Mouse (Mus musculus) liver, embryonic 11.5 days (tissue): ENCODE data around the gene 1810024B03Rik. TPM values are rescaled to one million over a fixed set of nuclear protein-coding genes. Genes with fewer than 3 reads are reported as not detected.

Experiments used
- ATAC-seq: fragments of 200-750 bp; cut with Nextera tagmentation; replicated peaks from 2 replicates; pipeline ENCODE4 v1.8.0; 2017; ENCODE audit warnings: moderate number of reproducible peaks, mild to moderate bottlenecking, moderate TSS enrichment, moderate library complexity; ENCODE audit not compliant: low FRiP score
- DNase-seq: peaks from one replicate; pipeline ENCODE4 v3.0.0-alpha.2; 2017; ENCODE audit warnings: low spot score
- H3K27ac ChIP-seq: fragments of 300-500 bp; sonication (generic); 2 replicates; pipeline ENCODE4 v1.5.1; 2014; ENCODE audit warnings: mild to moderate bottlenecking, low read depth, low read length, control low read depth
- H3K27me3 ChIP-seq: fragments of 300-500 bp; sonication (generic); replicated peaks from 2 replicates; pipeline ENCODE4 v1.6.1; 2014; ENCODE audit warnings: low read length, mixed read lengths; ENCODE audit not compliant: control insufficient read depth, insufficient read depth
- H3K36me3 ChIP-seq: fragments of 300-500 bp; sonication (generic); 2 replicates; pipeline ENCODE4 v1.6.1; 2014; ENCODE audit warnings: mild to moderate bottlenecking, low read length, moderate library complexity, mixed read lengths; ENCODE audit not compliant: control insufficient read depth, insufficient read depth
- H3K4me1 ChIP-seq: fragments of 300-500 bp; sonication (generic); replicated peaks from 2 replicates; pipeline ENCODE4 v1.6.1; 2014; ENCODE audit warnings: low read length, mixed read lengths; ENCODE audit not compliant: control insufficient read depth, insufficient read depth
- H3K4me2 ChIP-seq: fragments of 300-500 bp; sonication (generic); 2 replicates; pipeline ENCODE4 v1.6.1; 2014; ENCODE audit warnings: mild to moderate bottlenecking, control low read depth, moderate library complexity
- H3K4me3 ChIP-seq: fragments of 300-500 bp; sonication (generic); 2 replicates; pipeline ENCODE4 v1.5.1; 2014; ENCODE audit warnings: low read depth, low read length, control low read depth
- H3K9ac ChIP-seq: fragments of 300-500 bp; sonication (generic); 2 replicates; pipeline ENCODE4 v1.6.1; 2014; ENCODE audit warnings: low read depth, low read length, control low read depth
- H3K9me3 ChIP-seq: fragments of 300-500 bp; sonication (generic); 2 replicates; pipeline ENCODE4 v1.6.1; 2016; ENCODE audit warnings: low read length, inconsistent platforms, mixed read lengths; ENCODE audit not compliant: control insufficient read depth
- WGBS: fragments of 180-500 bp; shearing (Covaris S2); extraction: QIAGEN DNeasy Blood & Tissue Kit; methylation state at CpG from one replicate; pipeline ENCODE4 v1.1.7; 2014; 5-methylcytosine and 5-hydroxymethylcytosine counted together
- polyA plus RNA-seq: library from polyadenylated mRNA; unstranded; fragments of >200 nt; fragmentation: Nextera tagmentation; extraction: Ambion mirVana; gene quantifications from 2 replicates; pipeline ENCODE4 v1.2.1, GENCODE M21; 2014

1810024B03Rik gene
- polyA plus RNA-seq, 1 experiment from 2014 or later = 2.4 TPM

DNA sequence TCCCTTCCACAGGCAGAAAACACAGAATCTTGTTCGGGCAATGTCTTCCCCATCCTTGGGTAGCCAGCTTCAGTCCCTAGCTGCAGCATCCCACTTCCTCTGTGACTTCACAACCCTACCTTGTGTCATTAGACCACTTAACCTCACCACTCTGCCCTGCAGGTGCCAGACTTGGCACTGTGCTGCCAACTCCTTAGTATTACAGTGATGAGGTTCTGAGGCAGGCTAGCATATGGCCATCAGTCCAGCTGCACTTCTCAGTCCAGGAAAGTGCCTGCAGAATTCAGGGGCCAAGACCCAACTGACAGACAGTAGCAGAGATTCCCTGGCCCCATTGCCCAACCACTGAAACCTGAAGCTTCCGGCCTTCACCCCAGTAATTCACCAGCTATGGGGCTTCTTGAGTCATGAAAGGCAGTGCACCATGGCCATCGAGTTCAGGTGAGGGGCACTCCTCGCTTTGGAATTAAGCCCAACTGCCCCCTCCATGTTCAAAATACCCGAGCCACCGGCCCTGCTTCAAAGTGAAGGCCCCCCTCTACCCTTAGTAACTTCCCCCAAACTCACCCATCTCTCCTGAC is 65.4 kb downstream of the 1810024B03Rik start:
- Histone ChIP-seq H3K4me3 (peak overlapping the region; percentile 74), H3K36me3 (peaks cover 26% of the 10 kb centered on the region), H3K4me2 (peak overlapping the region; percentile 97), H3K27me3 (no peaks in the 10 kb centered on the region), H3K9me3 (peaks cover 3% of the 10 kb centered on the region; the same call in 1 of the 2 replicates), H3K4me1 (peaks cover 28% of the 10 kb centered on the region), H3K27ac (peak overlapping the region; percentile 73), H3K9ac (peak overlapping the region; percentile 84)
- ATAC-seq (no peak), DNase-seq (no peak)
- WGBS = 9% methylated on average over 6 of the region's 6 CpGs

DNA sequence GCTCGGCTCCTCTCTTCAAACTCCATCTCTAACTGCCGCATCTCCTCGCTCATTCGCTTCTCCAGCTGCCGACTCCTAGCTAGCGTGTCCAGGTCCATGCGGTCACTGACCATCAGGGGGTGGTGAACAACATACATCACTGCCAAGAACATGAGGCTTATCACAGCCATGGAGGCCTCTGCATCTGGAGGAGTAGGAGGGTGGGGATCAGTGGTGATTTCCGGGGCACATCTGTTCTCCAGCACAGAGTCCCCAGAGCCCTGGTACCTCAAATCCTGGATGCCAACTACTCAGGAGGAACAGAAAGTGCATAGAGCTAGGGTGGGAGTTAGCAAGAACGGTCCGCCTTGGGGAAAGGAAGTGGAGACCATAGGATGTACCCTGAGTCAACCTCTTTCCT is 66.0 kb downstream of the 1810024B03Rik start:
- 73% methylated on average over 10 of the region's 10 CpGs for WGBS
- Histone ChIP-seq H3K27me3 (no peaks in the 10 kb centered on the region), H3K4me1 (peaks cover 32% of the 10 kb centered on the region), H3K4me3 (peak overlapping the region; percentile 74), H3K4me2 (peak overlapping the region; percentile 97), H3K9ac (peak overlapping the region; percentile 84; the same call in 1 of the 2 replicates), H3K27ac (no peak overlapping the region; the same call in 1 of the 2 replicates), H3K9me3 (peaks cover 3% of the 10 kb centered on the region; the same call in 1 of the 2 replicates), H3K36me3 (peaks cover 26% of the 10 kb centered on the region)
- no peak; the same call in 1 of the 2 replicates for ATAC-seq
- DNase-seq = no peak

DNA sequence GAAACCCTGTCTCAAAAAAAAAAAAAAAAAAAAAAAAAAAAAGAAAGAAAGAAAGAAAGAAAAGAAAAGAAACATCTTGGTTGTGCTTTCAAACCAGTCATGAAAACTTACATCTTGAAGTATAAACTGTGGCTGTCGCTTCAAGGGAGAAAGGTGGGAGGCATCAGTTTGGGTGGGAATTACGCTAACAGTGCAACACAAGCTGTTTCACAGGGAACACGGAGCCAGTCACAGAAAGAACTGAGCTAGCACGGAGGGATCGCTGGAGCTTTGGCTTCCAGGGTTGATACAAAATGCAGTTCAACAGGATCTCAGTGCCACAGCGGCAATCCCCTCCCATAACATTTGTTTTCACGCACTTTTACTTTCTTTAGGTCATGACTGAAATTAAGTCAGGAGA is 68.1 kb downstream of the 1810024B03Rik start:
- Histone ChIP-seq H3K4me3 (no peak overlapping the region), H3K9ac (no peak overlapping the region), H3K4me2 (no peak overlapping the region), H3K36me3 (peaks cover 26% of the 10 kb centered on the region), H3K9me3 (peaks cover 3% of the 10 kb centered on the region; the same call in 1 of the 2 replicates), H3K4me1 (peaks cover 29% of the 10 kb centered on the region), H3K27me3 (no peaks in the 10 kb centered on the region), H3K27ac (no peak overlapping the region)
- WGBS = 93% methylated on average over 7 of the region's 7 CpGs
- ATAC-seq (no peak), DNase-seq (no peak)

DNA sequence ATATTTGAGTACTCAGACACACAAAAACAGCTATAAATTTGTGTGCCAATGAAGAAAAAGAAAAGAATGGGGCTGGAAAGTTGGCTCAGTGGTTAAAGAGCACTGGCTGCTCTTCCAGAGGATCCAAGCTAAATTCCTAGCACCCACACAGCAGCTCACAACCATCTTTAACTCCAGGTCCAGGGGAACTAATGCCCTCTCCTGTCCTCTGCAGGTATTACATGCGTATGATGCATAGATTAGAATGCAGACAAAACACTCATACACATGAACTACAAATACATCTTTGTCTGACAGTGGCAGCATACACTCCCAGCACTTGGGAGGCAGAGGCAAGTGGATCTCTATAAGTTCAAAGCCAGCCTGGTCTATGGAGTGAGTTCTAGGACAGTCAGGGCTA is 68.5 kb downstream of the 1810024B03Rik start:
- peaks cover 26% of the 10 kb centered on the region for H3K36me3 ChIP-seq
- H3K4me3 ChIP-seq = no peak overlapping the region
- DNase-seq (no peak), ATAC-seq (no peak)
- no peaks in the 10 kb centered on the region for H3K27me3 ChIP-seq
- H3K4me1 ChIP-seq = peaks cover 31% of the 10 kb centered on the region
- no peak overlapping the region for H3K27ac ChIP-seq
- 97% methylated on average over 1 of the region's 1 CpGs for WGBS
- no peak overlapping the region for H3K9ac ChIP-seq
- no peak overlapping the region for H3K4me2 ChIP-seq
- peaks cover 3% of the 10 kb centered on the region; the same call in 1 of the 2 replicates for H3K9me3 ChIP-seq

DNA sequence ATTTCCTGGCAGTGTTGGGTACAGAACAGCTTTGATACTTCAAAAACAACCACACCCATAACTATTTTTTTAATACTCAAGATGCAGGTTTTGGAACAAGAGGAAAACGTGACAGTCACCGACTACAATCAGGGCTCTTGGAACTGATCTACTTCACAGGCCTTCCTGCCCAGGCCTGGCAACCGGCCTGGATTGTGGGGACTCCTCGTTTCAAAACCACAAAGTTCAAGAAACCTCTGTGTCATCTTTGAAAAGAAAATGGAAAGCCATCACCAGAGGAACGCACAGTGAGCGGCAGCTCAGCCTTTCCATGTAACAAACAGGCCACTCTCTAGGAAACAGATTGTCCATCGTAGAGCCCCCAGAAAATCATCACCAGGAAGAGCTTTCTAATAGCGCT is 69.0 kb downstream of the 1810024B03Rik start:
- H3K4me1 ChIP-seq = peaks cover 33% of the 10 kb centered on the region
- WGBS = 89% methylated on average over 8 of the region's 8 CpGs
- H3K27me3 ChIP-seq = no peaks in the 10 kb centered on the region
- H3K4me2 ChIP-seq = no peak overlapping the region
- DNase-seq = no peak
- no peak overlapping the region for H3K4me3 ChIP-seq
- no peak for ATAC-seq
- H3K9me3 ChIP-seq = peaks cover 3% of the 10 kb centered on the region; the same call in 1 of the 2 replicates
- H3K36me3 ChIP-seq = peaks cover 26% of the 10 kb centered on the region
- H3K27ac ChIP-seq = no peak overlapping the region
- no peak overlapping the region for H3K9ac ChIP-seq

DNA sequence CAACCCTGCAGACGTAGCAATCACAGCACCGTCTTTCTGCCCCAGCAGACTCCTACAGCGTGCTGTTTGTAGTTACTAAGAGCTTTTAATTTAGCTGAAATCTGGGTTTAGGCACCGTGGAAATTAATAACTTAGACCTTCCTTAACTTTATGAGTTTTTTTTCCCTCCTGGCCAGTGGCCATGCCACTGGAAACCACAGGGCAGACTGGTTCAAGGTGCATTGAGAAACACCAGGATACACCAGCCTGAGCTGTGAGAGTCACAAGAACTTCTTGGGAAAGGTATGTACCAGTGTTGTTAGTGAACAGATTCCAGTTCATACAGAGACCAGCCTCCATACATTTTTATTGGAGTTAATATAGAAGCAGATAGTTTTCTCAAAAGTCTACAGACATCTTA is 69.6 kb downstream of the 1810024B03Rik start:
- Histone ChIP-seq H3K9me3 (peaks cover 3% of the 10 kb centered on the region; the same call in 1 of the 2 replicates), H3K4me1 (peaks cover 26% of the 10 kb centered on the region), H3K27me3 (no peaks in the 10 kb centered on the region), H3K9ac (no peak overlapping the region), H3K4me2 (no peak overlapping the region), H3K36me3 (peaks cover 26% of the 10 kb centered on the region), H3K27ac (no peak overlapping the region), H3K4me3 (no peak overlapping the region)
- DNase-seq (no peak), ATAC-seq (no peak)
- WGBS = 87% methylated on average over 4 of the region's 4 CpGs

DNA sequence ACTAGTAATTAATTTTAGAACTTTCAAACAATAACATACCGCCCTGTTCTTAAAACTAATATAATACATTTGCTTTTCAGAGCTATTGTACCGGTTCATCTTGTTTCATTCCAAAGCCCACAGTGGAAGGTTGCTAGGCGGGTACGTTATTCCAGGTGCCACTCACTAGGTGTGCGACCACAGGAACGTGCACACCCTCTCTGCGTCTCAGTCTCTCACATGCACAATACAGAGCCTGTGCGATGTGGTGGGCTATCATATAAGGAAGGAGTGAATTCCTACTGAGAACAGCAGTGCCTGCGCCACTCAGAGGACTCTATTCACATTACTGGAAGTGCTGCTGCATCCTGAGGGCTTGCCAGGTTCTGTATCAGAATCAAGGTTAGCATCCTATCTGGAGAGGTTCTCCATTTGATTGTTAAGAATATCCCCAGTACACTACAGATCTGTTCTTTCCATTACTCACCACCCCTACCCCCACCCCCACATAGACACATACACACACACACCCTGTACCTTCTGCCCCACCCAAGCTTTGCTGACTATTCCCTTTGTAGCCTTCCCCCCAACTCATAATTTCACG is 70.2 kb downstream of the 1810024B03Rik start:
- Histone ChIP-seq H3K27me3 (no peaks in the 10 kb centered on the region), H3K9me3 (peaks cover 3% of the 10 kb centered on the region; the same call in 1 of the 2 replicates), H3K36me3 (peaks cover 26% of the 10 kb centered on the region), H3K4me2 (no peak overlapping the region), H3K4me1 (peaks cover 26% of the 10 kb centered on the region), H3K4me3 (no peak overlapping the region), H3K27ac (no peak overlapping the region), H3K9ac (no peak overlapping the region)
- DNase-seq (no peak), ATAC-seq (no peak)
- WGBS = 76% methylated on average over 10 of the region's 10 CpGs

DNA sequence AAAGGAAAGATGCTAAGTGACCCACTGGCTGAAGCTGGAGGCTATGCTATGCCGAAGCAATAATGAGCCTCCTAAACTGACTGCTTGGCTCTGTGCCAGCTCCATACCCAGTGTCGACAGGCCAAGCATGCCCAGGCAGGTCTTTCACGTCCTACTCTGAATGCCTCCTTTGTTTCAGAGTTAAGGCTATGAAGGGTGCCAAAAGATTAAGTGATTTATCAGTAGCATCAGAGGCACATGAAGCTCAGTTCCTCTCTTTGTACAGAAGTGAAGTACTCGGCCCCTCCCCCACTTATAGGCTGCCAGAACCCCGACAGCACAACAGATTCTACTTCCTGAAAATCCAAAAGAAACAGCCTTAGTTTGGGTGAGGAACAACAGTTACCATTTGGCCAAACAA is 71.1 kb downstream of the 1810024B03Rik start:
- Histone ChIP-seq H3K4me1 (peaks cover 29% of the 10 kb centered on the region), H3K36me3 (peaks cover 26% of the 10 kb centered on the region), H3K9me3 (peaks cover 3% of the 10 kb centered on the region; the same call in 1 of the 2 replicates), H3K27ac (peak overlapping the region; percentile 32; the same call in 1 of the 2 replicates), H3K27me3 (no peaks in the 10 kb centered on the region), H3K9ac (no peak overlapping the region), H3K4me3 (no peak overlapping the region), H3K4me2 (peak overlapping the region; percentile 33)
- DNase-seq = no peak
- no peak for ATAC-seq
- WGBS = 22% methylated on average over 5 of the region's 5 CpGs
